Mouse (Mus musculus) cerebellum, adult 9-11 months (tissue): ENCODE measurements around the gene Anxa4.

Experiments used
- DNase-seq: peaks from one replicate; pipeline ENCODE4 v3.0.0; 2022

Anxa4 gene

DNA sequence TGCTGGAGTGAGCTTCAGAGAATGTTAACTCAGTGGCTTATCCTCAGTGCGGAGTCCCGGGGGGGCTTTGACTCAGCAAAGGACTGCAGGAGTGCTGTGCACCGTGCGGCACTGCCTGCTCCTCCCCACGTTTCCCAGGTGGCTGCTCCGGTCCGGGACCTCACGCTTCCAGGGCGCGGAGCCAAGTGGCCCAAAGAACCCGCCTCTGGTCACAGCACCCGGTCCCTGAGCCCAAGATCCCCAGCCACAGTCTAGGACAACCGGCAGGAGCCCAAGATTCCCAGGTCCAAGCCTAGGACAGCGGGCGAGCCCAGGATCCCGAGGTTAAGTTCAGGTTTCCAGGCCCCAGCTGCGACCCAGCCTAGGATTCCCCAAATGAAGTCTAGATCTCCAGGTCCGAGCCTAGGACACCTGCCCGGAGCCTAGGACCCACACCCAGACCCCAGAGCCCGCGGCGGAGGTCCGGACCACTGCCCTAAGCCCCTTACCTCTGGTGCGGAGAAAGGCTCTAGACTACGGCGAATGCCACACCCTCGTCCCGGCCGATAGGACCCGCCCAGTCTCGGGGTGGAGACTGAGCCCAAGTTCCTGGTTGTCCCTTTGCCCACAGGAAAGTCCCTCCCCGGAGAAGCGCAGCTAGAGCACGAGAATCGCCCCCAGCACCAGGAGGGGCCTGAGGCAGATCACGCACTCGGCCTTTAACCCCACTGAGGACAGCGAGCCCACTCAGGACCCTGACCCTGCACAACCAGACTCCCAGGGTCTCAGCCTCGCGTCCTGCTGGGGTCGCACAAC is at the start of gene Anxa4:
TSS of gene Anxa4 (minus strand) at position 564 of the 795 bp plus-strand sequence.
- peak; percentile 33 for DNase-seq

DNA sequence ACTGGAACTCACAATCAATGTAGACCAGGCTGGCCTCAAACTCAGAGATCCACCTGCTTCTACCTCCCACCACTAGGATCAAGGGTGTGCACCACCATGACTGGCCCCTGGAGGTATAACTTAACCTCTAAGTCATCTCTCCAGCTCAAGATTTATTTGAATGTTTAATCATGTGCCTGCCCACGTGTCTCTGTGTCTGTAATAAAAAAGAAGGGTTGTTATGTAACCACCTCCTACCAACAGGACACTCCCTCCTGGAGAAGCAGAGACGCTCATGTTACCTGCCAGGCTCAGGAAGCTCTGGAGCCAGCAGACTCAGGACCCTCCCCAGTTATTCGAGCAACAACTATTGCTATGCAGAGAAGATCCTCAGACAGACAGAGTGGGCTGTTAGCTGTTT is 48.6 kb upstream of the Anxa4 start:
- DNase-seq = no peak

DNA sequence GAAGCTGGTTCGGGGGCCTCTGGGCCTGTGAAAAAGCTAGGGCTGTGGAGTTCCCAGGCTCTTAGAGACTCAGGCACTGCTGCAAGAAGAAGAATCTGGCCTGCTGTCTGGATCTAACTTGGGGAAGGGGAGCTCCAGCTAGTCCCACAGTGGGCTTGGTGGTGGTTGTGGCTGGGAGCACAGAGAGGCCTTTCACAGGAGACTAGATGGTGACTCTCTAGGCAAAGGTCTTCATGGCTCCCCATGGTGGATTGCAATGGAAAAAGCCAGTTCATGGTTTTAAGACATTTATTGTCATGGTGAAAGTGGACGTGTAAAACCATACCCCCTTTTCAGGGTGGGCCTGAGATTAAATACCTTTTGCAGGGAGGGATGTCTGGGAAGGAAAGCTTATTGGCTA is 45.7 kb upstream of the Anxa4 start:
- no peak for DNase-seq

DNA sequence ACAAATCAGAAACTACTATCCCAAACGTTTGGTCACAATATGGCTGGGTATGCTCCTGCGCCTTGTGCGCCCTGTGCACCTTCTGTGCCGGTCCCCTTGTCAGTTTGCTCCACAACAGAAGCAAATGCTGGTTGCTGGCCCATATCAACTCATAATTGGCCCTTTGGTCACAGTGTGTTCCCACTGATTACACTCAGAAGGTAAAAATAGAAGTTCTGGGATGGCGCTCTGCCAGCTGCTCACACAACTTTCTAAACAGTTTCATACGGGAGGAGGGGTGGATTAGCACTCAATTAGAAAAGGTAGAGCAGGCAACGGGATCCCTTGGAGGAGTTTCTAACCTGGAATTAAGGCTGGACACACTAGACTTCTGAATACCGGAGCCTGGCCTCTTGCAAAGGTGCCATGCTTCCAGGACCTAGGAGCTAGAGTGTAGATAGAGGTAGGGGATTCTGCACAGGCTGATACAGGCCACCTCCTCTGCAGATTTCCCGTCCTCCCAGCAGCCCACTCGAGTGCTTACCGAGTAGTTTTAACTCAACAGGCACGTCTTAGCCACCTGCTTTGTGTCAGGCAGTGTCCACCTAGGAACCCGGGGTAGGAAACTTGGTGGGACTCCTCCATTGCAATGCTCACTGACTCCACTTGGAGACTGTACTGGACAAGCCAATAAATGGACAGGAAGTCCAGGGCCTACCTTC is 39.6 kb upstream of the Anxa4 start:
- DNase-seq = no peak

DNA sequence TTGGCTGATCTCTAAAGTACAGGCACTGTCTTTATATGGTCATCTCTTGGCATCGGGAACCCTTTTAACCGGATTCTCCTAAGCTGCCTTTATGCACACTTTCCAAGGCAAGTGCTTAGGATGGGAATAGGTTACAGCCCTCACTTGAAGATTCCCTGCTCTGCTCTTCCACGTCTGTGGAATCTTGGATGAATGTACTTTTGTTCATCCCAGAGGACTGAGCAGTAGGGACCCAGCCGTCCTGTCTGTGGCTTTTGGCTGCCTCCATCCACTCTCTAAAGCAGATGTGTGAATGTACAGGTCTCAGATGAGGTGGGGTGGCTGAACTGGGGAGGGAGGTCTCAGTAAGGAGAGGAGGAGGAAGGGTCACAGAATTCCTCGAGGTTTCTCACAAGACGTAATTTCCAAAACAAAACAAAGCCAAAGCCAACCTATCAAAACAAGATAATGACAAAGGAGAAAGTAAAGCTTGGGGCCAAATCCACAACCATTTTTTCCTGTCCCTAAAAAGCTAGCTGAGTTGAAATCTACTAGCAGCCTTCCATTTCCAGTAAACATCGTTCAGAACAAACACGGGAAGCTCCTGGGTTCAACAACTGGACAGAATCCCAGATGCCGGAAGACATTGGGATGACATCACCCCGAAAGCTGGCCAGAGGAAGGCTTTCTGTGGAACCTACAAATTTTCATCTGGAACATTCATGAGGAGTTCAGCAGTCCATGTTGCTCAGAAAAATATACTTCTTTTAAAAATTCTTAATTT is 37.5 kb upstream of the Anxa4 start:
- no peak for DNase-seq

DNA sequence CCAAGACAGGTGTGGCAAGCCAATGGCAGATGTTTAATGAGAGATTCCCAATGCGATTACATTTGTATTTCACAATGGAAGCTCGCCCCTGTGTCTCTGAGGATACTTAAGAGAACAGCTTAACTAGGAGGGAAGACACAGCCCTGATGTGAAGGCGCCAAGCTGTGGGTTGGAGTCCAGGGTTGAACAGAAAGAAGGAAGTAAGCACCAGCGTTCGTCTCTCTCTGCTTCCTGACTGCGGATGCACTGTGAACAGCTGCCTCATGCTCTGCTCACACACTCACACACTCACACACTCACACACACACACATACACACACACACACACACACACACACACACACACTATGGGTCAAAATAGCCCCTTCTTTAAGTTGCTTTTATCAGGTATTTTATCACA is 36.4 kb upstream of the Anxa4 start:
- no peak for DNase-seq

DNA sequence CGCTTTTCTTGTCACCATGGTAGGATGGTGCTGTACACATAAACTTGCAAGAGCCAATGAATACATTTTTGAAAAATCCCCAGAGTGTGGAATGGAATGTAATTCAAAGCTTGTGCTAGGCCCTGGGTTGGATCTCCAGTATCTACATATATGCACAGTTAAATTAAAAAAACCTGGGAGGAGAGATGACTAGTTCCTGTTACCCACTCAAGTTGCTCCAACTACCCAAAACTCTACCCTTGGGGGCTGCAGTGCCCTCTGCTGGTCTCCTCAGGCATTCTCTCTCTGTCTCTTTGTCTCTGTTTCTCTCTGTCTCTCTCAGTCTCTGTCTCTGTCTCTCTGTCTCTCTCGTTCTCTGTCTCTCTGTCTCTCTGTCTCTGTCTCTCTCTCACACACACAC is 34.0 kb upstream of the Anxa4 start:
- DNase-seq = no peak

DNA sequence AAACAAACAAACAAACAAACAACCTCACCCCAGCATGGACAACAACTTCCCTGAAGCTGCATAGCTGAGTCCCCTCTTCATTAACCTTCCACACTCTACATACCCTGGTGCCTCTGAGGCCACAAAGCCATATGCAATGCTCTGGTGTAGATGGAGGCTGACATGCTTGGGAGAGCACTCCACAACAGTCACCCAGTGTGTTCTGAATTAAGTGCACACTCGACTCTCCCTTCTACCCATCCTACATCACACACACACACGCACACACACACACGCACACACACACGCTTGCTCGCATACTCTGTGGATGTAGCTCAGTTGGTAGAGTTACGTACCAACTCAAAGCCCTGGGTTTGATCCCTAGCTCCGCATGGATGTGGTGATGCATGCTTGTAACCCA is 31.0 kb upstream of the Anxa4 start:
- DNase-seq = no peak

DNA sequence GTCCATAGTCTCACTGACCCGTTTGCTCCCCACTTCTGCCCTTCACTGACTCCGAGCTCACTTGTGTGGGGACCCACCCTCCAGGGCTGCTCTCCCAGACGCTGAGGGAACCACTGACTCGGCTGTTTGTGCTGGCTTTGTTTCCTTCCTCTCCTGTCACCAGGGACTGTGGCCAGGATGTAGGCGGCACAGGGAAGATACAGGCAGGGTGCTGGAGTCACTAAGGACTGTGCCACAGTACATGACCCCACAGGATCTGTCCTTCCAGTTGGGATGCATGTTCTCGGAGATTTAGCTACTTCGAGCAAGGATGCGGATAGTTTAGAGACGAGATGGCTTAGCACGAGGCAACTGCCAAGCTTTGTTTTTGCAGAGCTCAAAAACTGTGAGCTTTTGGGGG is 30.4 kb upstream of the Anxa4 start:
- DNase-seq = peak; percentile 50

DNA sequence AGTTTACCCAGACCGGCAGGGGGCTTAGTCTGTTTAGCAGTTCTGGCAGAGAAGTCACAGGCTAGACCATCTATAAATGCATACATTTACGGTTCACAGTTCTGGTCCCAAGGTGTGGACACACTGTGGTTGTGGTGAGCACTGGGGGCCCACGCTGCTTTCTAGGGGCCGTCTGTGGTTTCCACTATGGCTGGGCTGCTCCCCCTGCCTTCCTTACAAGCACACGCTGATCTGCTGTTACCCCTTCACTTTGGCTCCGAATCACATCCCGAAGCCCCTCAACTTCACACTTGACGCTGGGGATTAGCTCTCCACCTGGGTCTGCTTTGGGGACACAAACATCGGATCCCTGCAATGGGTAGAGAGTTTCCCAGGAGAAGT is 29.7 kb upstream of the Anxa4 start:
- peak; percentile 59 for DNase-seq

DNA sequence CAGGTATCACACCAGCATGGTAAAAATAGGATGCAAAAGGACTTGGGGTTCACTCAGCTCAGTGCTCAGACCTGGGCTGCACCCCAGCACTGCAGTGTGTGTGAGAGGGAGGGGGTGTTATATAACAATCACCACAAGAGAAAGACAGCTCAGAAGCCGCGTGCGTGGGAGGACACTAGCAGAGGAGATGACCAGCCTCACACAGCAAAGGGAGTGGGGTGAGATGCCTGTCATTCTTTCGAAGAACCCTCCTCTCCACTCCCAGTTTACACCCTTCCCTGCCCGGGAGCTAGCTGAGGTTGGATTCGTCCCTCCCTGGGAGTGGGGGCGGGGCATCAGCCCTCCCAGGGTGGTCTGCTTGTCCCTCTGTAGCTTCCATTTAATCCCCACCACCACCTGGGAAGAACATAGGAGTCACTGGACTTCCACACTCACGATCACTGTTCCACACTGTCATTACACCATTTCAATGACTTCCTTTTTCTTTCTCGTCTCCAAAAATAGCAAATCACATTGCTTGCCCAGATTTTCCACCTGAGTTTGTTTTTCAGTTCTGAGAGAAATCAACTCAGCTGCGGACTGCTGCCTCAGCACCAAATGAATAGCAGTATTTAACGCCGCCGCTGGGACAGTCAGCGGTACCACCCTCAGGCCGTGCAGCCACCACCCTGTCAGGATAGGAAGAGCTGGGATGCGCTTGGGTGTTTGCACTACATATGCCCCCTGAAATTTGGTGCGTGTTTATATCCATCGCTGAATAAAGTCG is 29.1 kb upstream of the Anxa4 start:
- DNase-seq = peak; percentile 96

DNA sequence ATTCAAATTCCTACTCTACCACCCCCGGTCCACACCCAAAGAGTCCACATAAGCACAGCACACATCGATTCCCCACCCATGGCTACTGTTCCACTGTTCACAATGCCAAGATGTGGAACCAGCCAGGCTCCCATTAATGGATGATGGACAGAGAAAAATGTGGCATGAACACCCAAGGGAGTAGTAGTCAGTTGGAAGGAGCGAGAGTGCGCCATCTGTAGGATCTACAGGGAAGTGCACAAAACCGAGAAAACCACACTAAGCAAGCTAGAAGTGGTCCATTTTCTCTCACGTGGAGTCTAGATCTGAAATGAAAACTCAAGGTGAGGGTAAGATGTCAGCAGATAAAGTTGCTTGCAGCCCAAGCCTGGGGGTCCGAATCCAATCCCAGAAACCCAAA is 27.3 kb upstream of the Anxa4 start:
- DNase-seq = peak; percentile 49

DNA sequence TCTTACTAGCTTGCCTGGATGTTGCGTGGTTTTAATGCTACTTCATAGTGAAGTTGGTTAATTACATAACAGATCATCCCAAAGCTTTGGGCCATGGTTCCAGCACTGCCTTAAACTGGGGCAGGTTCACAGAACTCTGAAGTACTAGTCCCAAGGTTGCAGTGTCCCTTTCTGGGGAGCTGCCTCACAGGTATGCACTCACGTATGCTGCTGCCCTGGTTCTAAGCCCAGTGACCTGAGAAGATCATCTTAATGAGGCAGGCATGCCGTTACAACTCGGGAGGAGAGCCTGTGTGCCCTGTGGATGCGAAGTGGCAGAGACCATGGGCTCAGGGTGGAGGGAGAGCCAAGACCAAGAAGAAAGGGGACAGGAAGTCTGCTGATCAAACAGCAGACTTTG is 26.5 kb upstream of the Anxa4 start:
- peak; percentile 22 for DNase-seq

DNA sequence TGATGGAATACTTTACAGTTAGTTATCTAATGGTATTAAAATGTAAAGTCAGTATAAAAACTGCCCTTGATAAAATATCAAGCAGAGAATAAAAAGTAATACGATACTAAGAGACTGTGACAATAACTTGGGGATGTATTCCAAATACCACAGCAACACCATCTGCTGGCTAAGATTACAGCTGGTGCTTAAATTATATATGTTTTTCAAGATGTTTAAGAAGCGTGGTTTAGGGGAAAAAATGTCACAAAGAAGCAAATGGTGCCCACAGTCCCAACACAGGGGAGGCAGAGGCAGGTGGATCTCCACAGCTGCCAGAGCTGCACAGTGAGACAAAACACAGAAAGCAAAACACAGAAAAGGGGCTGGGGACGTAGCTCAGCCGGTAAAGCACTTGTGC is 25.5 kb upstream of the Anxa4 start:
- no peak for DNase-seq

DNA sequence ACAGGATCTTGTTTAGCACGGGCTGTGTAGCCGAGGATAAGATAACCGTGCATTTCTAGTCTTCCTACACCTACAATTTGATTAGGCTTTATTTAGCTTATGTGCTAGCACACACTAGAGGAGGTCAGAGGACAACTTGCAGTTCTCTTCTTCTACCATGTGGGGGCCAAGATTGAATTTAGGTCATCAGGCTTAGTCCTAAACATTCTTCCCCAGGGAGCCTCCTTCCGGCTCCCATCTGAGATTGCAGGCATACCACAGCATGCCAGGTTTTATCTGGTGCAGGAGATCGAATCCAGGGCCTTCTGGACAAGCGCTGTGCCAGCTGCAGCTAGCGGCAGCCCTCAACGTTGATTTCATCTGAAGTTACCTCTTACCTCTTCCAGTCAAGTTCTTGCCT is 23.2 kb upstream of the Anxa4 start:
- peak; percentile 53 for DNase-seq

DNA sequence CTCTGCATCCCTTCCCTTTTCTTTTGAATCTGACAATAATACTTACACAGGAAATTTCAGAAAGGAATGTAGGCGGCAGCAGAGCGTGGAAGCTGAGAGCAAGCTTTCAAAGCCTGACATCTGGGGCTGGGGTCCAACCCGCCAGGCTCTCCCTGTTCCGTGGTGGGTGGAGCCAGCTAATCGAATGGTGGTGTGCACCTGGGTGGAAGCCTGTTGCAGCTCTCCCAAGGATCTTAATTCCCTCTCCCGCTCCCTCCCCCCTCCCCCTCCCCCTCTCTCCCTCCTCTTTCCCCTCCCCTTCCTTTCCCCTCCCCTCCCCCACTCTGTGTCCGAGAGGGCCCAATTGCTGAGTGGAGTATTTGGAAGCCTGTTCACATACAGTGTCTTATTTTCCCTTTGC is 22.1 kb upstream of the Anxa4 start:
- peak; percentile 36 for DNase-seq

DNA sequence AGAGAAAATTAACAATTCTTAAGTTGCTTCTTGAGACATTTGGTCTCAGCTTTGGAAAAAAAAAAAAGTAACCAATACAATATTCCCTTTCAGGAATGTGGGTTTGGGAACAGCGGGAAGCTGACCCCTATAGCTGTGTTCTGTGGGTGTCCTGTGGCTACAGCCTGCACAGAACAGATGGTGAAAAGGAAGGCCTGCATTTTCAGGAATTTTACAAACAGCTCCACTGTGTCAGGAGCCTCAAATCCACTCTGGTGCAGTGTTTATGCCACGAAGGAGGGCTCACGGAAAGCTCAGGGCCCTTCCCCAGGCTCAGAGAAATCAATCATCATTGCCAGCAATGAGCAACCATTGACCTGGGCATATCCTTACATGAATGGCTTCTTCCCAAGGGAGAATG is 21.5 kb upstream of the Anxa4 start:
- DNase-seq = peak; percentile 57

DNA sequence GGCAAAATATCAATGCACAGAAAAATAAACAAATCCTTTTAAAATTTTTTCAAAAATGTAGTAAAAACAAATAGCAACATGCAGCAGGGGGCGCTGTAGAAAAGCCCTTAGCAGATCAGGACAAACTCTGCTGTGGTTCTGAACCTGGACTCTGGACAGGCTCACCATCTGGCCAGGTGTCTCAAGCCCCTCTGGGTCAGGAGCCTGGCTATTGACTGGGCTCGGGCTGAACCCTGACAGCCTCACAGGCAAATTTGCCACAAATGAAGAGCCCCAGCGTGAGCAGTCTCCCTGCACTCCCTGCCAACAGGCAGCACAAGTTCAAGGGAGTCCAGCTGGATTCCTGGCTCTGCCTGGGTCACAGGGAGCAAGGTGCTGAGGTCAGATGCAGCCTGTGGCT is 20.0 kb upstream of the Anxa4 start:
- peak; percentile 45 for DNase-seq

DNA sequence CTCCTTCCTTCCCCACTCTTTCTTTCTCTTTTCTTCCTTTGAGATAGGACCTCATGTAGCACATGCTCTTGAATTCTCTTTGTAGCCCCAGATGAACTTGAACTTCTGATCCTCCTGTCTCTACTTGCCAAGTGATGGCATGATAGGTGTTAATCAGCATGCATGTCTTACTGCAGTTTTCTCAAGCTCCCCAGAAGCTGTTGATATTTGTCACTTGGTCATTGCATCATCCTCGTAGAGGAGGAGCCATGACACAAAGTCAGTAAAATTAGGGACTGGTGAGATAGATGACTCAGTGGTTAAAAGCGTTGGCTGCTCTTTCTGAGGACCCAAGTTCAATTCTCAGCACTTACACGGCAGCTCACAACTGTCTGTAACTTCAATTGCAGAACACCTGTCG is 19.5 kb upstream of the Anxa4 start:
- DNase-seq = no peak

DNA sequence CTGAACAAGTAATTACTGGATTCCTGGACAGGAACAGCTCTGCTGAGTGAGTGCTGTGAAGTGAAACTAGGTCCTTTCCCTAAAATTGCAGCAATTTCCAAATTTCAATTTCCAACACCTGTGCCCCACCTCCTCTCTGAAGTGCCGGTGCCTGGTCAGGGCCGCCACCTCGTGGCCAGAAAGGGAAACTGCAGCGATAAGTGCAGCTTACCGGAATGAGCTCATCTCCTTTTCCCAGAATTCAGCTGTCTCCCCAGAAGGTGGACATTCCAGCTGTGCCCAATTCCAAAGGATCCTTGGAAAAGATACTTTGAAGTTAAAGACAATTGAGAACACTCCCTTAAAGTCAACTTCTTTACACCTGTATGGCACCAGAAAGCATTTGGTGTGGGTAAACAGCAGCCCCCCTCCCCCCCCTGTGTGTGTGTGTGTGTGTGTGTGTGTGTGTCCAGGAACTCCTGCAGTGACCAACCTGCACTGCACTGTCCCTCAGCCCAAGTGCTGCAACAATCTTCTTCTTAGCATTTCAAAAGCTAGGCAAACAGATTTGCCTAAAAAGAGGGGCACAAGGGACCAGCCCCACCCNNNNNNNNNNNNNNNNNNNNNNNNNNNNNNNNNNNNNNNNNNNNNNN is 13.2 kb upstream of the Anxa4 start:
- peak; percentile 78 for DNase-seq

DNA sequence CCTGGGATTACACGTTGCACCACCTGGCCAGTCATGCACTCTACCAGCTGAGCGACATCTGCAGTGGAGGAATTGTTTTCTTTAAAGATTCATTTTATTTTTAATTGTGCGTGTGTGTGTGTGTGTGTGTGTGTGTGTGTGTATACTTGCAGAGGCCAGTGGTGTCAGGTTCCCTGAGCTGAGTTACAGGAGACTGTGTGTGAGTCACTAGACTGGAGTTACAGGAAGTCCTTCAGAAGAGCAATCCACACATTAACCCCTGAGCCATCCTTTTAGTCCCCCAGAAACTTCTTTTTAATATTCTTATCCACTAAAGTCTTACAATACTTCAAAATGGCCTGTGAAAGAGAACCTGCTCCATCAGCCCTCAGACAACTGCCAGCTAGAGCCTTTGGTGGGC is 11.3 kb upstream of the Anxa4 start:
- no peak for DNase-seq

DNA sequence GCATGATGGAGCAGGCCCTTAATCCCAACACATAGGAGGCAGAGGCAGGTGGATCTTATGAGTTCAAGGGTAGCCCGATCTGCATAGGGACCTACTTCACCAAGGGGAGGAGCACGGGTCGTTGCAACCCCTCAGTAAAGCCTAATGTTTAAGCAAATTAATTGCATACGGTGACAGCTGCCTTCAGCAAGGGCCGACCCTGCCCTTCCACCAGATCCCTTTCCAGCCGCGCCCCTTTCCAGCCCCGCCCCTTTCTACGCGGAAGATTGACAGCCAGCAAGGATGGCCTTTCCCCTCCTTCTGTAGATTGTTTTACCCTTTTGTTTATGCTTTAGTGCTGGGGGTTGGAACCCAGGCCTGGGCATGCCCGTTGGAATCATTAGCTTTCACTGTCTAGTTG is 8.0 kb upstream of the Anxa4 start:
- DNase-seq = no peak

DNA sequence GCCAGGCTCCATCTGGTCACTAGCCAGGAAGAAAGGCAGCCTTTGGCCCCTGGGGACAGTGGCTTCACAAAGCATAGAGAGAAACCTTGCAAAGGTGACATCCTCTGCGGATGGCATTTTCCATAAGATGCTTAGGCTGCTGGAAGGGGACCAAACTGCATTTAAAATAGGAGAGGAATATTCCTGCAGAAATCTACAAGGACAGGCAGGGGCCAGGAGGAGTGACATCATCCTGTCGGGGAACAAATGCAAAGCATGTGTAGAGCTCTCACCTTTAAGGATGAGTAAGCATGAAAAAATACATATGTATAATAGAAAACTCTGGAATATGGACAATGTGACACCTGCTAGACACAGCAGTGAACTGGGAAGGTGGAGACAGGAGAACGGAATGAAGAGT is 7.1 kb upstream of the Anxa4 start:
- no peak for DNase-seq
